Mouse (Mus musculus) gastrocnemius, adult 2 months (tissue): ENCODE results near the gene Kdm4c. TPM values are rescaled to one million over a fixed set of nuclear protein-coding genes. Genes with fewer than 3 reads are reported as not detected.
"Not testable (repeated sequence)": the region's sequence is repeated elsewhere in the genome, so short reads cannot be mapped to it uniquely, and the experiment has no call there.

ENCODE experiments used
- DNase-seq: peaks from one replicate; pipeline ENCODE4 v3.0.0; 2022
- H3K27ac ChIP-seq: fragments of 200-600 bp; 2 replicates; pipeline ENCODE4 v1.8.1; 2022; ENCODE audit warnings: mild to moderate bottlenecking
- H3K4me3 ChIP-seq: fragments of 200-600 bp; 2 replicates; pipeline ENCODE4 v1.8.1; 2022; ENCODE audit warnings: mild to moderate bottlenecking, moderate library complexity
- CTCF ChIP-seq: fragments of 200-600 bp; IDR thresholded peaks from 2 replicates; pipeline ENCODE4 v1.8.1; 2022; ENCODE audit warnings: antibody characterized with exemption, mild to moderate bottlenecking, moderate library complexity
- intact Hi-C: fragments of 180-260 bp; cut with DNase I; formaldehyde crosslinking; loops from one replicate; pipeline ENCODE4 v1.15.1; 2025
- total RNA-seq, 2 experiments: library from RNA; stranded (reverse); gene quantifications; 2 replicates each; pipeline ENCODE4 v1.2.3; 2021

Gene Kdm4c
- total RNA-seq, 2 experiments from 2014 or later: 9.9 to 10.1 TPM

GRCm38 (mm10) chr4:74360274-74360673, 118.0 kb downstream of the Kdm4c start:
- TF ChIP-seq CTCF: no peak

DNA sequence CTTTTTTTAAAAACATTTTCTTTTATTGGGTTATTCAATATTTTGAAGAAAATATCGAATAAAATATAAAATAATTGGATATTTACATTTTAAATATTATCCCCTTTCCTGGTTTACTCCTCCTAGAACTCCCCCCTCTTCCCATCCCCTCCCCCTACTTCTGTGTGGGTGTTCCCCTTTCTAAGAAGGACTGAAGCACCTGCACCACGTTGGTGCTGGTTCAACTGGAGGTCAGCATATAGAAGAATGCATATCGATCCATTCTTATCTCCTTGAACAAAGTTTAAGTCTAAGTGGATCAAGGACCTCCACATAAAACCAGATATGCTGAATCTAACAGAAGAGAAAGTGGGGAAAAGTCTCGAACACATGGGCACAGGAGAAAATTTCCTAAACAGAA, 144.3 kb downstream of the Kdm4c start:
- intact Hi-C loops: no loop called here
- H3K4me3 ChIP-seq: no peak overlapping the region
- no peak for DNase-seq
- no peak for TF ChIP-seq CTCF
- no peak overlapping the region for H3K27ac ChIP-seq

More at GRCm38 (mm10) chr4:74360274-74360673, 118.0 kb downstream of the Kdm4c start:
- H3K27ac ChIP-seq: no peak overlapping the region
- H3K4me3 ChIP-seq: no peak overlapping the region
- intact Hi-C loops: no loop called here
- no peak for DNase-seq

GRCm38 (mm10) chr4:74393162-74393561, 150.9 kb downstream of the Kdm4c start:
- intact Hi-C loops: no loop called here
- no peak for TF ChIP-seq CTCF
- H3K4me3 ChIP-seq: no peak overlapping the region
- H3K27ac ChIP-seq: no peak overlapping the region
- no peak for DNase-seq

GRCm38 (mm10) chr4:74396562-74396961, 154.3 kb downstream of the Kdm4c start:
- H3K4me3 ChIP-seq: no peak overlapping the region
- no peak for TF ChIP-seq CTCF
- intact Hi-C loops: no loop called here
- H3K27ac ChIP-seq: no peak overlapping the region
- DNase-seq: no peak

GRCm38 (mm10) chr4:74401617-74402313, 159.5 kb downstream of the Kdm4c start:
- intact Hi-C loops, H3K27ac ChIP-seq, H3K4me3 ChIP-seq, DNase-seq: not testable (repeated sequence)

DNA sequence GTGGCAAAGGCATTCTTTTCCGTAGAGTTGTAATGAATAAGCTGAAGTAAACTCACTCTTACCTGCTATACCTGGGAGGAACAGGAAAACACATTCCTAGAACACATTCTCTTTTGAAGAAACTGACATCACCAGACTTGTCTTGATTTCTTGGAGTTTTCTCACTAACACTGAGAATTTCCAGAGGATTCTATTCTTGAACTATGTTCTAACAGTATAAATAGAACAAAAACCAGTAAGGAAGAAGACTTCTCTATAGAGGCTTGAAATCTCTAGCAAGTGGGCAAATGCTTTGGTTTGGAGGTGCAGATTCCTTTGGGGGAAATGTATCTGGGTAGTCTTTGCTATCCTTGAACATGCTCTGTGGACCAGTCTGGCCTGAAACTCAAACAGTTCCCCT, 166.4 kb downstream of the Kdm4c start:
- H3K4me3 ChIP-seq: no peak overlapping the region
- H3K27ac ChIP-seq: no peak overlapping the region
- intact Hi-C loops: no loop called here
- no peak for DNase-seq
- no peak for TF ChIP-seq CTCF

- no peak overlapping the region for H3K4me3 ChIP-seq
- intact Hi-C loops: no loop called here
- no peak for DNase-seq
- no peak for TF ChIP-seq CTCF
- H3K27ac ChIP-seq: no peak overlapping the region
Measured at GRCm38 (mm10) chr4:74419794-74420193, 177.5 kb downstream of the Kdm4c start.

Other genes starting within 250 kb of the Kdm4c start
- gene Frmd3, start 229.1 kb upstream of the Kdm4c start, total RNA-seq: under 1 TPM; 0.11 to 0.18 TPM